Mouse (Mus musculus) stomach, embryonic 16.5 days (tissue): ENCODE results near the gene Sult3a2. TPM values are rescaled to one million over a fixed set of nuclear protein-coding genes. Genes with fewer than 3 reads are reported as not detected.
"Not testable (repeated sequence)": the region's sequence is repeated elsewhere in the genome, so short reads cannot be mapped to it uniquely, and the experiment has no call there.

Source experiments
- ATAC-seq: fragments of 200-750 bp; cut with Nextera tagmentation; 2 replicates; pipeline ENCODE4 v1.8.0; 2017; ENCODE audit warnings: moderate number of reproducible peaks, moderate TSS enrichment; ENCODE audit not compliant: insufficient read depth, low FRiP score
- H3K27ac ChIP-seq: fragments of 300-500 bp; sonication (generic); 2 replicates; pipeline ENCODE4 v1.5.1; 2014; ENCODE audit warnings: low read length
- H3K27me3 ChIP-seq: fragments of 300-500 bp; sonication (generic); 2 replicates; pipeline ENCODE4 v1.6.1; 2014; ENCODE audit warnings: low read length, control low read depth, mixed read lengths; ENCODE audit not compliant: control insufficient read depth, insufficient read depth
- H3K36me3 ChIP-seq: fragments of 300-500 bp; sonication (generic); 2 replicates; pipeline ENCODE4 v1.6.1; 2014; ENCODE audit warnings: low read length; ENCODE audit not compliant: control insufficient read depth, insufficient read depth
- H3K4me1 ChIP-seq: fragments of 300-500 bp; sonication (generic); 2 replicates; pipeline ENCODE4 v1.6.1; 2014; ENCODE audit warnings: low read length, control low read depth, mixed read lengths; ENCODE audit not compliant: control insufficient read depth, insufficient read depth
- H3K4me2 ChIP-seq: fragments of 300-500 bp; sonication (generic); 2 replicates; pipeline ENCODE4 v1.6.1; 2014; ENCODE audit warnings: low read depth, low read length, mixed read lengths
- H3K4me3 ChIP-seq: fragments of 300-500 bp; sonication (generic); replicated peaks from 2 replicates; pipeline ENCODE4 v1.5.1; 2014; ENCODE audit warnings: mild to moderate bottlenecking, low read length
- H3K9ac ChIP-seq: fragments of 300-500 bp; sonication (generic); 2 replicates; pipeline ENCODE4 v1.6.1; 2014; ENCODE audit warnings: low read length
- H3K9me3 ChIP-seq: fragments of 300-500 bp; sonication (generic); replicated peaks from 2 replicates; pipeline ENCODE4 v1.6.1; 2016; ENCODE audit warnings: low read length, control low read depth; ENCODE audit not compliant: control insufficient read depth
- WGBS: fragments of 180-500 bp; shearing (Covaris S2); extraction: QIAGEN DNeasy Blood & Tissue Kit; methylation state at CpG from one replicate; pipeline ENCODE4 v1.1.7; 2014; 5-methylcytosine and 5-hydroxymethylcytosine counted together
- polyA plus RNA-seq: library from polyadenylated mRNA; unstranded; fragments of >200 nt; fragmentation: Nextera tagmentation; extraction: Ambion mirVana; gene quantifications from 2 replicates; pipeline ENCODE4 v1.2.1, GENCODE M21; 2015

Gene Sult3a2
- polyA plus RNA-seq, 1 experiment from 2014 or later = not detected

DNA sequence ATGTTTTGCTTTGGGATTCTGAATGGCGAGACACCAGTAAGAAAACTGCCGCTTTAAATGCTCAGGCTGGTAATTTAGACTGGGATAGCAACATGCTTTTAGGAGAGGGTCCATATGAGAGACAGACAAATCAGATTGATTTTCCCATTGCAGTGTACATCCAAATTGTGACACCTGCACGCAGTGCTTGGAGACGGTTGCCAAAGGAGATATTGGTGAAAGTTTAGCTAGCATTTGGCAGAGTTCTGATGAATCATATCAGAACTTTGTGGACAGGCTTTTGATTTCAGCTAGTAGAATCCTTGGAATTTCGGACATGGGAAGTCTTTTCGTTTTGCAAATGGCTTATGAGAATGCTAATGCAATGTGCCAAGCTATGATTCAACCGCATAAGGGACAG is 51.3 kb downstream of the Sult3a2 start:
- H3K4me3 ChIP-seq, H3K9me3 ChIP-seq, ATAC-seq, H3K27ac ChIP-seq, H3K36me3 ChIP-seq, H3K4me1 ChIP-seq, H3K4me2 ChIP-seq, H3K27me3 ChIP-seq, H3K9ac ChIP-seq: not testable (repeated sequence)
- 91% methylated on average over 7 of the region's 7 CpGs for WGBS

DNA sequence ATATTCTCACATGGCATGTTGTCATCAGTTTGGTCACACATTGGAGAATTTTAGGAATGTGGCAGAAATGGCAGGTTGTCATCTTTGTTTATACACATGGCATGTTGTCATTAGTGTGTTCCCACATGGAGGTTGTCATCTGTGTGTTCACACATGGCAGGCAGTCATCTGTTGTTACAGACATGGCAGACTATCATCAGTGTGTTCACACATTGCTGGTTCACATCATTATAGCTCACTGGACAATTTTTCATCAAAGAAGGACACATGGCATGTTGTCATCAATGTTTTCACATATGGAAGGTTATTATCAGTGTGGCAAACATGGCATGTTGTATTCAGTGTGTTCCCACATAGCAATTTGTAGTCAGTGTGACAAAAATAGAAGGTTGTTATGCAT is 53.3 kb downstream of the Sult3a2 start:
- H3K9me3 ChIP-seq = no peaks in the 10 kb centered on the region

DNA sequence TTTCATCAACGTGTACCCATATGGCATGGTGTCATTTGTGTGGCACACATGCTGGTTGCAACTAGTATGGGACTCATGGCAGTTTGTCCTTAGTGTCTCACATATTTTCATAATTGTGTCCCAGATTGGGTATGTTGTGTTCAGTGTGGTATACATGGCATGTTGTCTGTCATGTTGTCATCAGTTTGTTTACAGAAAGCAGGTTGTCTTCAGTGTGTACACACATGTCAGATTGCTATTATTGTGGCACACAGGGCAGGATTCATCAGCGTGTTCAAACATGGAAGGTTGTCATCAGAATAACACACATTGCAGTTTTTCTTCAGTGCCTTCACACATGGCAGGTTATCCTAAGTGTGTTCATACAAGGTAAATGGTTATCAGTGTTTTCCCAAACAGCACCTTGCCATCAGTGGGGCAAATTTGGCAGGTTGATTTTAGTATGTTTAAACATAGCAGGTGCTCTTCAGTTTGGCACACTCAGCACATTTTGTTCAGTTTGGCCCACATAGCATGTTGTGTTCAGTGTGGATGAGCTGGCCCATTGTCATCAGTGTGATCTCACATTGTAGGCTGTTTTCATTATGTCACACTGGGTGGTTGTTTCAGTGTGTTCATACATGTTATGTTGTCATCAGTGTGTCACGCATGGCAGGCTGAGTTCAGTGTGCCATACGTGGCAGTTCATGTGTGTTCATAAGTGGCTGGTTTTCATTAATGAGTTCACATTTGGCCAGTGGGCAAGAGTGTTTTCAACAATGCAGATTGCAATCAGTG is 53.9 kb downstream of the Sult3a2 start:
- no peak overlapping the region for H3K27ac ChIP-seq
- no peak for ATAC-seq
- WGBS = 84% methylated on average over 4 of the region's 4 CpGs
- H3K9ac ChIP-seq = no peak overlapping the region
- H3K4me2 ChIP-seq = no peak overlapping the region
- H3K27me3 ChIP-seq = no peaks in the 10 kb centered on the region
- no peaks in the 10 kb centered on the region for H3K36me3 ChIP-seq
- no peak overlapping the region for H3K4me3 ChIP-seq
- H3K9me3 ChIP-seq = no peaks in the 10 kb centered on the region
- H3K4me1 ChIP-seq = no peaks in the 10 kb centered on the region

More for the DNA sequence above, 53.3 kb downstream of the Sult3a2 start:
- no peak overlapping the region for H3K27ac ChIP-seq
- ATAC-seq = no peak
- no peaks in the 10 kb centered on the region for H3K27me3 ChIP-seq
- no peaks in the 10 kb centered on the region for H3K36me3 ChIP-seq
- H3K4me1 ChIP-seq = no peaks in the 10 kb centered on the region
- H3K4me2 ChIP-seq = no peak overlapping the region
- no peak overlapping the region for H3K4me3 ChIP-seq
- H3K9ac ChIP-seq = no peak overlapping the region

DNA sequence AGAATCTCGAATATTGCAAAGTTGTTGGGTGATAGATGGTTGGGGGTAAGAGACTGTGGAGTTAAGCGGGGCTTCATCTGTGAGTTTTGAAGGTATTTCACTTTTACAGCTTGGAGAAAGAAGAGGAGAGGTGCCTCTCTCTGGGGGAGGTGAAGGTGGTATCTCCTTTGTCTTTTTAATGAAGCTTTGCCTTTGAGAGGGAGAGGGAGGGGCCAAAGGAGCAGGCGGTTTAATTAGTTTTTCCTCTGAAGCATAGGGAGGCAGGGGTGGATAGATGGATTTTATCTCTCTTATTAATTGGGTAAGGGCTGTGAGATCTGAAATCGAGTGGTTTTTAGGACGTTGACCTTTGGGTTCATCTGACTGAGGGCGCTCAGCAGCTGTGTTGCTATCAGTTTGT is 62.7 kb downstream of the Sult3a2 start:
- Histone ChIP-seq H3K27me3 (no peaks in the 10 kb centered on the region), H3K27ac (no peak overlapping the region), H3K4me3 (no peak overlapping the region), H3K9ac (no peak overlapping the region), H3K4me1 (no peaks in the 10 kb centered on the region), H3K4me2 (no peak overlapping the region), H3K36me3 (no peaks in the 10 kb centered on the region), H3K9me3 (no peaks in the 10 kb centered on the region)
- no peak for ATAC-seq
- WGBS = 50% methylated on average over 6 of the region's 6 CpGs

DNA sequence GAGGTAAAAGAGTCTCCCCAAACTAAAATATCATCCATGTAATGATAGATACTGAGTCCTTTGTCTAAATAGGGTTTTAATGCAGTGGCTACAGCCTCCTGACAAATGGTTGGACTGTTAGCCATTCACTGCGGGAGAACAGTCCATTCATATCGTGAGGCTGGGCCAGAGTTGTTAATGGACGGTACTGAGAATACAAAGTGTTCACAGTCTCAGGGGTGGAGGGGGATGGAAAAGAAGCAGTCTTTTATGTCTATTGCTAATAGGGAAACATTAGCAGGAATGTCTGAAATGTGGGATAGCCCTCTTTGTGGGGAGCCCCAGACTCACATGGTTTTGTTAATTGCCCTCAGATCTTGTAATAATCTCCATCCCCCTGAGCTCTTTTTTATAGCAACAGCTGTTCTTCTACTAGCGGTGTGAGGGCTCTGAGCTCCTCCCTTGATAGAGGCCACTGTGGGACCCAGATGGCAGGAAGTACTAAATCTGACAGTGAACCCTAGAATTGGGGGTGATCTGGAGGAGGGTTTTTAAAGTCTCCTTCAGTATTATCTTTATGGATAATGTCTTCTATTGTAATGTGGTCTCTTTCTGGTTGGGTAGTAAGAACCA is 64.6 kb downstream of the Sult3a2 start:
- Histone ChIP-seq H3K4me2 (no peak overlapping the region), H3K27me3 (no peaks in the 10 kb centered on the region), H3K9ac (no peak overlapping the region), H3K4me1 (no peaks in the 10 kb centered on the region), H3K36me3 (no peaks in the 10 kb centered on the region), H3K4me3 (no peak overlapping the region), H3K27ac (no peak overlapping the region), H3K9me3 (no peaks in the 10 kb centered on the region)
- 77% methylated on average over 4 of the region's 4 CpGs for WGBS
- ATAC-seq = no peak

Other genes with a start within 250 kb of the Sult3a2 start
- gene Clvs2, start 161.9 kb downstream of the Sult3a2 start, polyA plus RNA-seq = 0.49 and 0.65 TPM in 2 replicates
- gene Sult3a1, start 71.0 kb upstream of the Sult3a2 start, polyA plus RNA-seq = not detected in 2 replicates
- gene Rsph4a, start 118.4 kb upstream of the Sult3a2 start, polyA plus RNA-seq = 0.08 and 0.14 TPM in 2 replicates
- 17.7 and 20.7 TPM in 2 replicates for gene Zup1, start 164.6 kb upstream of the Sult3a2 start, polyA plus RNA-seq
- 88.3 and 109 TPM in 2 replicates for gene Rwdd1, start 232.9 kb upstream of the Sult3a2 start, polyA plus RNA-seq